Mouse (Mus musculus): ENCODE data around the gene Zfp764. TPM values are rescaled to one million over a fixed set of nuclear protein-coding genes. Genes with fewer than 3 reads are reported as not detected.
"Not testable (repeated sequence)": the region's sequence is repeated elsewhere in the genome, so short reads cannot be mapped to it uniquely, and the experiment has no call there.

Zfp764 gene
- polyA plus RNA-seq, 1 experiment from 2014 or later, result 7.7 TPM

DNA sequence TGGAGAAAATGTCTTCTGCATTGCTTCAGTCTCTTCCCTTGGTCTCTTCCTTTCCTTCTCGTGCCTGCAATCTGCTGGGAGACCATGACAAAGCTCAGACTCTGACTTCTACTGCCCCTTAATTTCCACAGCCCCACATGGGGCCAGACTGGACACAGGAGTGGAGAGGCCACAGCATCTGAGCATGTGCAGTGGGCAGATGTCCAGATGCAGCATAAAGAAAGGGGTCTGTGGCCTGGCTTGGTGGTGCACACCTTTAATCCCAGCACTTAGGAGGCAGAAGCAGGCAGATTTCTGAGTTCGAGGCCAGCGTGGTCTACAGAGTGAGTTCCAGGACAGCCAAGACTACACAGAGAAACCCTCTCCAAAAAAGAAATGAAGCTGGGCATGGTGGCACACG lies 21.1 kb downstream of the Zfp764 start:
- H3K36me3 ChIP-seq (ENCODE audit: control insufficient read depth, insufficient read depth, low read length); ATAC-seq (ENCODE audit: insufficient number of reproducible peaks, low FRiP score, low TSS enrichment, low read depth); H3K4me3 ChIP-seq (ENCODE audit: low read depth, low read length); H3K9ac ChIP-seq (ENCODE audit: low read length); H3K9me3 ChIP-seq (ENCODE audit: control insufficient read depth, low read length); H3K27me3 ChIP-seq (ENCODE audit: control insufficient read depth, insufficient read depth, low read length); H3K27ac ChIP-seq (replicated peaks; ENCODE audit: low read depth, low read length); H3K4me2 ChIP-seq (ENCODE audit: low read depth, severe bottlenecking); DNase-seq (ENCODE audit: low spot score); H3K4me1 ChIP-seq (ENCODE audit: control insufficient read depth, insufficient read depth, low read length): not testable (repeated sequence)
- 92% methylated on average over 4 of the region's 4 CpGs for WGBS

DNA sequence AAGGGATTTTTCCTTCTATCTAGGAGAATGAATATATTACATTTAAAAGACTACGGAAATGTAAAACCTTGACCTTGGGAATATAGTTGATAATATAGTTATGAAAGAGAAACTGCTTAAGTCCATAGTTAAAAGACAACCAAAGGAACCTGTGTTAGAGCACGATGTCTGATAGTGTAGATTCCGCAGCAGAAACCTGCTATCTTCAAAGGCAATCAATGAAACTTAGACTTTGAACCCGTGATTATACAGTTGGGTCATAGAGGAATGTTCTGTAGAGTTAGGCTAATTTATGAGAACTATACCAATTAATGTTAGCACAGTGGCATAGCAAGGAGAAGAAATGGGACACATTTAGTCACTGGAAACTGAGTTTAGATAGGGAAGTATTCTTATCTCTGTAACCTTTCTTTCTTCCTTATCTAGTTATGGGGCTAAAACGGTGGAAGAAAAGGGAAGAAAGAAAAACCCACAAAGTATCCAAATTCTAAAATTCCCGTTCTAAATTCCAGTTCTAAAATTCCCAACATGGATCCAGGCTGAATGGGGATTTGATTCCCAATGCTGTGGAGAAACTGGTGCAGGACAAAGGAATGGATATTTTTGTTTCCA lies 28.2 kb downstream of the Zfp764 start:
- ATAC-seq (ENCODE audit: insufficient number of reproducible peaks, low FRiP score, low TSS enrichment, low read depth) (no peak), DNase-seq (ENCODE audit: low spot score) (no peak)
- Histone ChIP-seq H3K9me3 (ENCODE audit: control insufficient read depth, low read length) (no peaks in the 10 kb centered on the region), H3K4me2 (ENCODE audit: low read depth, severe bottlenecking) (no peak overlapping the region), H3K4me1 (ENCODE audit: control insufficient read depth, insufficient read depth, low read length) (no peaks in the 10 kb centered on the region), H3K27ac (replicated peaks; ENCODE audit: low read depth, low read length) (no peak overlapping the region), H3K9ac (ENCODE audit: low read length) (no peak overlapping the region), H3K27me3 (ENCODE audit: control insufficient read depth, insufficient read depth, low read length) (no peaks in the 10 kb centered on the region), H3K4me3 (ENCODE audit: low read depth, low read length) (no peak overlapping the region), H3K36me3 (ENCODE audit: control insufficient read depth, insufficient read depth, low read length) (peaks cover 3% of the 10 kb centered on the region; the same call in 1 of the 2 replicates)
- WGBS, result 78% methylated on average over 6 of the region's 6 CpGs

DNA sequence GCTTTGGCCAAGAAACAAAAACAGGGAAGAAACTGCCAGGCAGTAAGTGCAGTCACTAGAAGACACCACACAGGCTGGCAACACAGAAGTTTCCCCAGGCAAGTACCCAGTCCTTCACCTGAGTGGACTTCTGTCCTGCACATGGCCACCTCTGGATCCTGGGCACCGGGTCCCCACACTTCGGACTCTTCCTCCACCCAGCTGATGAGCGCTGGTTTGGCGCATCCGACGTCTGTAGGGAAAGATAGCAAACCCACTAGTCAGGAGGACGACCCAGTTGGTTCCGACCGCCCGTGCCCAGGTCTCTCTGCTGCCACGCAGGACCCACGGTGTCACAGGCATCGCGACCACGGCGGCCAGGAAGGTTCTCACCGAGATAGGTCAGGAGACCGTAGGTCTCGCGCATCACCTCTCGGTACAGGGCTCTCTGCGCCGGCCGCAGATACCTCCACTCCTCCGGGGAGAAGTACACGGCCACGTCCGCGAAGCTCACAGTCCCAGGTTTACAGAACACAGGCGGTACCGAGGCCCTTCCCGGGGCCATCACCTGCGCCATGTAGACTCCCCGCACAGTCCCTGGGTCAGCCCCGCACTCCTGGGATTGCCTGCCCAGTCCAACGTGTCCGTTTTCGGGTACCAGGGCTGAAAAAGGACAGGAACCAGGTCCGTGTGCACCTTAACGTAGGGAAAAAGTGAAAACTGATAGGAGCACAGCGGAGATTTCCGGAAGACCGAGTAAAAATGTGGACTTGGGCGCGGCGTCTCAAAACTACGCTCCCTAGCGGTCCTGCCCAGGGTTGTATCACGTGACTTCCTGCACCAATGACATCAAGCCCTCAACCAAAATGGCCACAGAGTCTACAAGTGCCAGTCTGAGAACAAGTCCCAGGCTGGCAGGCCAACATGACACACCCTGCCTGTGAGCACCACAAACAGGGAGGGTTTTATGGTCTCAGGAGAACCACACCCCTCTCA lies 31.1 kb downstream of the Zfp764 start, which contains the start of gene Zfp747:
Gene Zfp747, minus strand, starts transcription at position 780 of the 975 bp plus-strand sequence.
- not testable (repeated sequence) for H3K27ac ChIP-seq (replicated peaks; ENCODE audit: low read depth, low read length); H3K36me3 ChIP-seq (ENCODE audit: control insufficient read depth, insufficient read depth, low read length); H3K9me3 ChIP-seq (ENCODE audit: control insufficient read depth, low read length); H3K27me3 ChIP-seq (ENCODE audit: control insufficient read depth, insufficient read depth, low read length); H3K4me1 ChIP-seq (ENCODE audit: control insufficient read depth, insufficient read depth, low read length)
- 3% methylated on average over 49 of the region's 49 CpGs for WGBS
- DNase-seq (ENCODE audit: low spot score) (peak; percentile 90), ATAC-seq (ENCODE audit: insufficient number of reproducible peaks, low FRiP score, low TSS enrichment, low read depth) (peak; percentile 90)
- peak within 1 kb of the TSS; percentile 77 for H3K9ac ChIP-seq (ENCODE audit: low read length)
- H3K4me3 ChIP-seq (ENCODE audit: low read depth, low read length), result peak within 1 kb of the TSS; percentile 61
- H3K4me2 ChIP-seq (ENCODE audit: low read depth, severe bottlenecking), result peak within 1 kb of the TSS; percentile 72

DNA sequence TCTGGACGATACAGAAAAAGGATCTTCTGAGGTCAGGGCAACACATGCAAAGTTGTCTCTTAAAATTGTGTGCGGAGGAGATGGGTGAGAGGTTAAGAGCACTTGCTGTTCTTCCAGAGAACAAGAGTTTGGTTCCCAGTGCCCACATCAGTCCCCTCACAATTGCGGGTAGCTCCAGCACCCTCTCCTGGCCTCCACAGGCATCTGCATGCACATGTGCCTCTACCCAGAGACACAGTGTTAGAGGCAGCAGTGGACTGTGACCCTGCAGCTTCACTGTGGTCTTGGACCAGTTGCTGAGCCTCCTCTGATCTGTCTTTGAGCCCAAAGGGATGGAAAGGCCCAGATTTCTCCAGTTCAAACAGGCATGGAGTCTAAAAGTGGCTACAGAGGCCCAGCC lies 34.8 kb downstream of the Zfp764 start:
- H3K27ac ChIP-seq (replicated peaks; ENCODE audit: low read depth, low read length); H3K4me2 ChIP-seq (ENCODE audit: low read depth, severe bottlenecking); H3K4me1 ChIP-seq (ENCODE audit: control insufficient read depth, insufficient read depth, low read length); DNase-seq (ENCODE audit: low spot score); H3K9ac ChIP-seq (ENCODE audit: low read length); ATAC-seq (ENCODE audit: insufficient number of reproducible peaks, low FRiP score, low TSS enrichment, low read depth); H3K9me3 ChIP-seq (ENCODE audit: control insufficient read depth, low read length); H3K4me3 ChIP-seq (ENCODE audit: low read depth, low read length); H3K36me3 ChIP-seq (ENCODE audit: control insufficient read depth, insufficient read depth, low read length); H3K27me3 ChIP-seq (ENCODE audit: control insufficient read depth, insufficient read depth, low read length): not testable (repeated sequence)
- 78% methylated on average over 3 of the region's 3 CpGs for WGBS

DNA sequence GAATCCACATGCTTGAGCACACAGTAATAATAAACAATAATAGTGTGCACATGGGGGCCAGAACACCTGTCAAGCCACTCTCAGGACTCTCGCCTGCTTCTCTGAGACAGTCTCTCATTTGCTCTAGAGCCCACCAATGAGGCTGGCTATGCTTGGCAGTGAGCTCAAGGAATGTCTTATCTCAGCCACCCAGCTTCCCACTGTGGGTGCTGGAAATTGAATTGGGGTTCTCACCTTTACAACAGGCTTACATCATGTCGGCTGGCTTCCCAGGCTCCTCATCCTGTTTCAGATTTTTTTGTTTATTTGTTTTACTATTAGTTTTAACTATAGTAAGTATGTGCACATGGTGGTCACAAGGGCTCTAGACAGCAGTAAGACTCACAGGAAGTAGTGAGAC lies 35.4 kb downstream of the Zfp764 start:
- Histone ChIP-seq H3K36me3 (ENCODE audit: control insufficient read depth, insufficient read depth, low read length) (peaks cover 3% of the 10 kb centered on the region; the same call in 1 of the 2 replicates), H3K9me3 (ENCODE audit: control insufficient read depth, low read length) (no peaks in the 10 kb centered on the region), H3K27me3 (ENCODE audit: control insufficient read depth, insufficient read depth, low read length) (no peaks in the 10 kb centered on the region), H3K27ac (replicated peaks; ENCODE audit: low read depth, low read length) (no peak overlapping the region), H3K4me2 (ENCODE audit: low read depth, severe bottlenecking) (no peak overlapping the region), H3K9ac (ENCODE audit: low read length) (no peak overlapping the region), H3K4me1 (ENCODE audit: control insufficient read depth, insufficient read depth, low read length) (no peaks in the 10 kb centered on the region), H3K4me3 (ENCODE audit: low read depth, low read length) (no peak overlapping the region)
- 91% methylated on average over 2 of the region's 2 CpGs for WGBS
- DNase-seq (ENCODE audit: low spot score), result no peak
- no peak for ATAC-seq (ENCODE audit: insufficient number of reproducible peaks, low FRiP score, low TSS enrichment, low read depth)

DNA sequence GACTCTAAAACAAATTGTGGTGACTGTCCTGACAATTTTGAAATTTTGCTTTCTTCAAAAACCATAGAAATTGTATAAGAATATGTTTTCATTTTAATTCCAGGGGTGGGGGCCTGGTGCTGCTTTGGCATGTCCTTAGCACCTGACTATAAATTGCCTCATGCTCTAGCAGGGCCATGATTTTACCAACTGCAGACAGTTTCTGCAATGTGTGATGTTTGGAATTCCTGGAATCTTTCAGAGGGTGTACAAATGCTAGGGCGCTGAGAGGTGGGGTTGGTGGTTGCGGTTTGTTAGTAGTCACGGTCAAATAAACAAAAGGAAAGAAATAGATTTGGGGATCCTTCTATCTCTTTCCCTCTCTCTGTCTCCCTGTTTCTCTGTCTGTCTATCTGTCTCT lies 40.4 kb downstream of the Zfp764 start:
- no peak overlapping the region for H3K4me3 ChIP-seq (ENCODE audit: low read depth, low read length)
- H3K27me3 ChIP-seq (ENCODE audit: control insufficient read depth, insufficient read depth, low read length), result peaks cover 9% of the 10 kb centered on the region; the same call in 1 of the 2 replicates
- H3K9me3 ChIP-seq (ENCODE audit: control insufficient read depth, low read length), result no peaks in the 10 kb centered on the region
- DNase-seq (ENCODE audit: low spot score) (no peak), ATAC-seq (ENCODE audit: insufficient number of reproducible peaks, low FRiP score, low TSS enrichment, low read depth) (no peak)
- no peaks in the 10 kb centered on the region for H3K36me3 ChIP-seq (ENCODE audit: control insufficient read depth, insufficient read depth, low read length)
- H3K9ac ChIP-seq (ENCODE audit: low read length), result no peak overlapping the region
- H3K4me1 ChIP-seq (ENCODE audit: control insufficient read depth, insufficient read depth, low read length), result peaks cover 4% of the 10 kb centered on the region
- H3K27ac ChIP-seq (replicated peaks; ENCODE audit: low read depth, low read length), result no peak overlapping the region
- no peak overlapping the region for H3K4me2 ChIP-seq (ENCODE audit: low read depth, severe bottlenecking)
- WGBS, result 86% methylated on average over 3 of the region's 3 CpGs

DNA sequence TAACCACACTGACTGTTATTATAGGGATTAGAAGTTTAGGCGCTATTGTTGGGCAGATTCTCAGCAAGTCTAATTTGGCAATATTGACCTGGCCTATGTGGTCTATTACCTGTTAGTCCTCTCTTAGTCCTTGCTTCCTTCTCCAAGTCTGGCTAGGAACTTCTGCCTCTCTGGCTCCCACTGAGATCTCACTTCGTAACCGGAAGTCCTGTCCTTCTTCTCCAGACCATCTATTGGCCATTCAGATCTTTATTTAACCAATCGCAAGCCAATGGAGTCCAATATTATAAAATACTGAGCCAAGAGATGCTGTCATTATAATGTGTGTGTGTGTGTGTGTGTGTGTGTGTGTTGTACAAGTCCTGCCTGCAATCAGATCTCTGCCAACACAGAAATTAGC lies 42.5 kb downstream of the Zfp764 start:
- Histone ChIP-seq H3K4me3 (ENCODE audit: low read depth, low read length) (no peak overlapping the region), H3K4me1 (ENCODE audit: control insufficient read depth, insufficient read depth, low read length) (peaks cover 4% of the 10 kb centered on the region), H3K9me3 (ENCODE audit: control insufficient read depth, low read length) (no peaks in the 10 kb centered on the region), H3K9ac (ENCODE audit: low read length) (no peak overlapping the region), H3K36me3 (ENCODE audit: control insufficient read depth, insufficient read depth, low read length) (no peaks in the 10 kb centered on the region), H3K27ac (replicated peaks; ENCODE audit: low read depth, low read length) (no peak overlapping the region), H3K4me2 (ENCODE audit: low read depth, severe bottlenecking) (peak overlapping the region; percentile 81), H3K27me3 (ENCODE audit: control insufficient read depth, insufficient read depth, low read length) (peaks cover 9% of the 10 kb centered on the region; the same call in 1 of the 2 replicates)
- ATAC-seq (ENCODE audit: insufficient number of reproducible peaks, low FRiP score, low TSS enrichment, low read depth) (no peak), DNase-seq (ENCODE audit: low spot score) (no peak)
- 52% methylated on average over 4 of the region's 4 CpGs for WGBS

DNA sequence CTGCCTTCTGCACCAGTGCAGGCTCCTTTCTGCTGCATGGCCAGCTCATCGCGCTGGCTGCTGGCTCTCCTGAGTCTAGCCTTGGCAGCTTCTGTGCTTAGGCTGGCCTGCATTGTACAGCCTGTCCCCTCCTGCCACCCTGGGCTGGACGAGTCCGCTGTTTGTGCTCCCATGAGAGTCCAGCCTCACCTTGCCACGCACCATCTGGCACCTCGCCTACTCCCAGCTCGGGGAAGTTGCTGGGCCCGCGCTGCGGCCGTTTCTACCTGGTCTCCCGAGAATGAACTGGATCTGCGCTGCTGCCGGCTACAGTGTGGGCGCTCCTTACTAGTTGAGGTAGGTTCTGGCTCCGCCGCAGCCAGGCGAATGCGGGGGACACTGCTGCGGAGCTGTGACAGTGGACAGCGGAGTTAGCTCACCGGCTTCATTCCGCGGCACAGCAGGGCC lies 43.1 kb downstream of the Zfp764 start:
- Histone ChIP-seq H3K9ac (ENCODE audit: low read length) (peak overlapping the region; percentile 66), H3K4me2 (ENCODE audit: low read depth, severe bottlenecking) (peak overlapping the region; percentile 81), H3K4me3 (ENCODE audit: low read depth, low read length) (peak overlapping the region; percentile 31), H3K27me3 (ENCODE audit: control insufficient read depth, insufficient read depth, low read length) (peaks cover 9% of the 10 kb centered on the region; the same call in 1 of the 2 replicates), H3K36me3 (ENCODE audit: control insufficient read depth, insufficient read depth, low read length) (no peaks in the 10 kb centered on the region), H3K27ac (replicated peaks; ENCODE audit: low read depth, low read length) (no peak overlapping the region), H3K4me1 (ENCODE audit: control insufficient read depth, insufficient read depth, low read length) (peaks cover 4% of the 10 kb centered on the region), H3K9me3 (ENCODE audit: control insufficient read depth, low read length) (no peaks in the 10 kb centered on the region)
- under 1% methylated on average over 24 of the region's 24 CpGs for WGBS
- ATAC-seq (ENCODE audit: insufficient number of reproducible peaks, low FRiP score, low TSS enrichment, low read depth), result no peak
- DNase-seq (ENCODE audit: low spot score), result peak; percentile 61

Data from limb, embryonic 11.5 days (tissue).